Mouse (Mus musculus) testis, adult 2 months (tissue): Measurements from ENCODE around the gene Ccdc12. TPM values are rescaled to one million over a fixed set of nuclear protein-coding genes. Genes with fewer than 3 reads are reported as not detected.
A peak's percentile ranks its signal among the peaks of the same experiment; 100 is the strongest.

Experiments used
- H3K27ac ChIP-seq: fragments of 200-500 bp; 2 replicates; pipeline ENCODE4 v1.5.1; 2012; ENCODE audit warnings: low read depth, low read length; ENCODE audit not compliant: control insufficient read depth, insufficient read depth
- H3K27me3 ChIP-seq: fragments of 200-500 bp; 2 replicates; pipeline ENCODE4 v1.6.1; 2012; ENCODE audit warnings: mild to moderate bottlenecking, low read length, moderate library complexity; ENCODE audit not compliant: control insufficient read depth, insufficient read depth
- H3K36me3 ChIP-seq: fragments of 200-500 bp; 2 replicates; pipeline ENCODE4 v1.6.1; 2012; ENCODE audit warnings: mild to moderate bottlenecking, low read length; ENCODE audit not compliant: control insufficient read depth, insufficient read depth
- H3K4me1 ChIP-seq: fragments of 200-500 bp; 2 replicates; pipeline ENCODE4 v1.6.1; 2012; ENCODE audit warnings: low read length; ENCODE audit not compliant: control insufficient read depth, insufficient read depth
- H3K4me3 ChIP-seq: fragments of 200-500 bp; 2 replicates; pipeline ENCODE4 v1.5.1; 2012; ENCODE audit warnings: low read depth, mild to moderate bottlenecking, low read length, moderate library complexity, mixed read lengths; ENCODE audit not compliant: control insufficient read depth
- CTCF ChIP-seq: fragments of 200-500 bp; IDR thresholded peaks from 2 replicates; pipeline ENCODE4 v1.5.1; 2012; ENCODE audit warnings: low read depth, mild to moderate bottlenecking, inconsistent platforms, low read length, moderate library complexity; ENCODE audit not compliant: control insufficient read depth, insufficient read depth, insufficient replicate concordance
- POLR2A ChIP-seq: fragments of 200-500 bp; IDR thresholded peaks from 2 replicates; pipeline ENCODE4 v1.6.1; 2012; ENCODE audit warnings: low read depth, mild to moderate bottlenecking, inconsistent platforms, low read length, moderate library complexity; ENCODE audit not compliant: control insufficient read depth
- polyA plus RNA-seq: library from polyadenylated mRNA; depleted of rRNA; stranded (reverse); fragments of >200 nt; gene quantifications from 2 replicates; pipeline ENCODE4 v1.2.3, GENCODE M21; 2012

Ccdc12 gene
- polyA plus RNA-seq, 1 experiment = 78.9 TPM

- TF ChIP-seq POLR2A = peak; percentile 60
- no peak for TF ChIP-seq CTCF
- Histone ChIP-seq H3K4me3 (peak within 1 kb of the TSS; percentile 82), H3K27me3 (no peaks in the 10 kb centered on the region), H3K27ac (peak within 1 kb of the TSS; percentile 69), H3K4me1 (peaks cover 10% of the 10 kb centered on the region), H3K36me3 (no peaks in the 10 kb centered on the region)
These were observed 31.7 kb upstream of the Ccdc12 start, which contains the start of gene Nradd for GRCm38 (mm10) chr9:110624361-110625166. Gene Nradd (minus strand): TSS chr9:110624452.

- Histone ChIP-seq H3K27me3 (no peaks in the 10 kb centered on the region), H3K36me3 (no peaks in the 10 kb centered on the region), H3K27ac (no peak overlapping the region), H3K4me1 (peaks cover 10% of the 10 kb centered on the region), H3K4me3 (peak overlapping the region; percentile 82)
- no peak; the same call in 1 of the 2 replicates for TF ChIP-seq POLR2A
- TF ChIP-seq CTCF = no peak
These were observed 30.9 kb upstream of the Ccdc12 start for GRCm38 (mm10) chr9:110625350-110625908.

GRCm38 (mm10) chr9:110630171-110630570 is 26.1 kb upstream of the Ccdc12 start:
- H3K4me1 ChIP-seq = peaks cover 1% of the 10 kb centered on the region
- H3K27ac ChIP-seq = no peak overlapping the region
- TF ChIP-seq POLR2A = no peak
- no peak for TF ChIP-seq CTCF
- no peaks in the 10 kb centered on the region for H3K36me3 ChIP-seq
- H3K27me3 ChIP-seq = no peaks in the 10 kb centered on the region
- H3K4me3 ChIP-seq = no peak overlapping the region

- peak; percentile 76 for TF ChIP-seq CTCF
- TF ChIP-seq POLR2A = no peak
- H3K36me3 ChIP-seq = no peaks in the 10 kb centered on the region
- peaks cover 3% of the 10 kb centered on the region for H3K4me1 ChIP-seq
- H3K27me3 ChIP-seq = no peaks in the 10 kb centered on the region
- no peak overlapping the region for H3K27ac ChIP-seq
- H3K4me3 ChIP-seq = no peak overlapping the region
These were observed 25.1 kb upstream of the Ccdc12 start for GRCm38 (mm10) chr9:110631191-110631590.

GRCm38 (mm10) chr9:110631651-110632275 is 24.5 kb upstream of the Ccdc12 start:
- no peaks in the 10 kb centered on the region for H3K36me3 ChIP-seq
- no peak overlapping the region; the same call in 1 of the 2 replicates for H3K4me3 ChIP-seq
- no peaks in the 10 kb centered on the region for H3K27me3 ChIP-seq
- H3K27ac ChIP-seq = no peak overlapping the region
- TF ChIP-seq POLR2A = no peak
- TF ChIP-seq CTCF = no peak
- H3K4me1 ChIP-seq = peaks cover 3% of the 10 kb centered on the region

GRCm38 (mm10) chr9:110632671-110633070 is 23.6 kb upstream of the Ccdc12 start:
- Histone ChIP-seq H3K27me3 (no peaks in the 10 kb centered on the region), H3K27ac (no peak overlapping the region), H3K4me1 (peaks cover 3% of the 10 kb centered on the region), H3K4me3 (no peak overlapping the region), H3K36me3 (no peaks in the 10 kb centered on the region)
- TF ChIP-seq POLR2A (no peak), CTCF (no peak)

GRCm38 (mm10) chr9:110633882-110634281 is 22.4 kb upstream of the Ccdc12 start:
- no peak overlapping the region for H3K27ac ChIP-seq
- H3K36me3 ChIP-seq = no peaks in the 10 kb centered on the region
- H3K4me1 ChIP-seq = peaks cover 3% of the 10 kb centered on the region
- H3K27me3 ChIP-seq = no peaks in the 10 kb centered on the region
- no peak for TF ChIP-seq CTCF
- TF ChIP-seq POLR2A = no peak
- H3K4me3 ChIP-seq = peak overlapping the region; percentile 39
